Mouse (Mus musculus): Measurements from ENCODE around the gene Kctd11. TPM values are rescaled to one million over a fixed set of nuclear protein-coding genes. Genes with fewer than 3 reads are reported as not detected.

Kctd11 gene
- total RNA-seq, 1 experiment: 5.4 TPM

DNA sequence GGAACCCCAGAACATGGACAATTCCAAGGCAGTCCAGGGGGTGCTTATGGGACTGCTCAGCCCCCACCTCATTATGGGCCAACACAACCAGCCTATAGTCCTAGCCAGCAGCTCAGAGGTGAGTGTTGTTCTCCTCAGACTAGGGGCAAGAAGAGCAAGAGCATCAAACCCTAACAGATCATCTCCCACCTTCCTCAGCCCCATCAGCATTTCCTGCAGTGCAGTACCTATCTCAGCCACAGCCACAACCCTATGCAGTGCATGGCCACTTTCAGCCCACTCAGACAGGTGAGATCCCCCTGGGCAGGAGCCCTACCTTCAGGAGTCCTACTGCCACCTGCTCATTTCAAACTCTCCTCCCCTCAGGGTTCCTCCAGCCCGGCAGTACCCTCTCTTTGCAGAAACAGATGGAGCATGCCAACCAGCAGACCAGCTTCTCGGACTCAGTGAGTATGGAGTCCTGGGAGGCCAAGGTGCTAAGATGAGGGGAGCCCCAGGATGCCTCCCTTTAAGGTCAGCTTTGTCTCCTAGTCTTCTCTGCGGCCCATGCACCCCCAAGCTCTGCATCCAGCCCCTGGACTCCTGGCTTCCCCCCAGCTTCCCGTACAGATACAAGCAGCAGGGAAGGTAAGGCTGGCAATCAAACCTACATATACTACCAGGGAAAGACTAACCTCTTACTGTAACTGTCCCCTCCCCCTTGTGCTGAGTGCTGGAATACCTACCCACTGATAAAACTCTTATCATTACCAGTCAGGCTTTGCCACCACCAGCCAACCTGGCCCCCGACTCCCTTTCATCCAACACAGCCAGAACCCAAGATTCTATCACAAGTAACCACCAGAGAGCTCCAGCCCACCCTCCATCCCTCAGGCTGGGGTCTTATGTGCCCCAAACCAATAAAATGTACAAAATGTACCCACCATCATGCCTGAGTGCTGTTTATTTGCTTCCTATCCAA, 34.7 kb upstream of the Kctd11 start:
- TF ChIP-seq ZC3H11A (IDR thresholded peaks at IDR 0.05; ENCODE audit: borderline replicate concordance, low read depth, low read length): no peak
- TF ChIP-seq CHD2 (IDR thresholded peaks at IDR 0.05; ENCODE audit: low read depth, low read length): no peak
- TF ChIP-seq ZNF384 (IDR thresholded peaks at IDR 0.05; ENCODE audit: low read depth, low read length): no peak
- no peak for TF ChIP-seq MAFK (IDR thresholded peaks at IDR 0.05; ENCODE audit: insufficient read depth, low read depth, low read length)
- no peak for TF ChIP-seq HCFC1 (IDR thresholded peaks at IDR 0.05; ENCODE audit: borderline replicate concordance, insufficient read depth, low read length)
- Histone ChIP-seq H3K4me3 (ENCODE audit: insufficient read depth in 1 of 2, low read depth in 1 of 2, low read length in 2 of 2, poor library complexity in 1 of 2, severe bottlenecking in 1 of 2) (no peak overlapping the region), H3K4me1 (ENCODE audit: control insufficient read depth in 2 of 2, insufficient read depth in 2 of 2, low read length in 2 of 2, poor library complexity in 1 of 2) (peaks cover 0 to 17% of the 10 kb centered on the region in 2 experiments; a peak in 1 of 4 replicates), H3K9ac (ENCODE audit: insufficient read depth, low read depth, low read length, poor library complexity, severe bottlenecking) (no peak overlapping the region), H3K9me3 (ENCODE audit: control insufficient read depth, insufficient read depth, low read depth, low read length) (no peaks in the 10 kb centered on the region), H3K27ac (ENCODE audit: insufficient read depth, low read depth, low read length, poor library complexity, severe bottlenecking) (no peak overlapping the region), H3K36me3 (ENCODE audit: control insufficient read depth, insufficient read depth, low read length, poor library complexity, severe bottlenecking) (peaks cover 65% of the 10 kb centered on the region)
- in situ Hi-C loops (cut with MboI; ENCODE audit: low sequenced_read_pairs in 2 of 2, unreplicated experiment in 2 of 2): no loop called here
- DNase-seq (ENCODE audit: low read depth, low spot score): no peak

DNA sequence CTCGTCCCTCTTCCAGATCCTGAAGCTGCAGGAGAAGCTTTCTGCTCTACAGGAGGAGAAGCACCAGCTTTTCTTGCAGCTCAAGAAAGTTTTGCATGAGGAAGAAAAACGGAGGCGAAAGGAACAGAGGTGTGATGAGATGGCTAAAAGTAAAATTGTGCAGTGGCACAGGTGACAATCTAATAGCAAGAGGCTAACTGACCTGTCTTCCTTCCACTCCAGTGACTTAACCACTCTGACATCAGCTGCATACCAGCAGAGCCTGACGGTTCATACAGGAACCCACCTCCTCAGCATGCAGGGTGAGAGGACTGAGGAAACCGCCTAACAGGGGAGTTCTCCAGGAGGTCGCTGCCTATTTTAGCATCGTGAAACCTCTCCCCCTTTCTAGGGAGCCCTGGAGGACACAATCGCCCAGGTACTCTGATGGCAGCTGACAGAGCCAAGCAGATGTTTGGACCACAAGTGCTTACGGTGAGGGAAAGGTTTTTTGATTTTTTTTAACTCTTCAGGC, 33.8 kb upstream of the Kctd11 start:
- no peak overlapping the region for H3K9ac ChIP-seq (ENCODE audit: insufficient read depth, low read depth, low read length, poor library complexity, severe bottlenecking)
- peaks cover 0 to 17% of the 10 kb centered on the region in 2 experiments; a peak in 1 of 4 replicates for H3K4me1 ChIP-seq (ENCODE audit: control insufficient read depth in 2 of 2, insufficient read depth in 2 of 2, low read length in 2 of 2, poor library complexity in 1 of 2)
- H3K27ac ChIP-seq (ENCODE audit: insufficient read depth, low read depth, low read length, poor library complexity, severe bottlenecking): no peak overlapping the region
- no peak for TF ChIP-seq HCFC1 (IDR thresholded peaks at IDR 0.05; ENCODE audit: borderline replicate concordance, insufficient read depth, low read length)
- TF ChIP-seq MAFK (IDR thresholded peaks at IDR 0.05; ENCODE audit: insufficient read depth, low read depth, low read length): no peak
- TF ChIP-seq CHD2 (IDR thresholded peaks at IDR 0.05; ENCODE audit: low read depth, low read length): no peak
- no peak for TF ChIP-seq ZNF384 (IDR thresholded peaks at IDR 0.05; ENCODE audit: low read depth, low read length)
- TF ChIP-seq ZC3H11A (IDR thresholded peaks at IDR 0.05; ENCODE audit: borderline replicate concordance, low read depth, low read length): no peak
- H3K4me3 ChIP-seq (ENCODE audit: insufficient read depth in 1 of 2, low read depth in 1 of 2, low read length in 2 of 2, poor library complexity in 1 of 2, severe bottlenecking in 1 of 2): no peak overlapping the region
- no peak for DNase-seq (ENCODE audit: low read depth, low spot score)
- in situ Hi-C loops (cut with MboI; ENCODE audit: low sequenced_read_pairs in 2 of 2, unreplicated experiment in 2 of 2): no loop called here
- peaks cover 72% of the 10 kb centered on the region for H3K36me3 ChIP-seq (ENCODE audit: control insufficient read depth, insufficient read depth, low read length, poor library complexity, severe bottlenecking)
- no peaks in the 10 kb centered on the region for H3K9me3 ChIP-seq (ENCODE audit: control insufficient read depth, insufficient read depth, low read depth, low read length)

DNA sequence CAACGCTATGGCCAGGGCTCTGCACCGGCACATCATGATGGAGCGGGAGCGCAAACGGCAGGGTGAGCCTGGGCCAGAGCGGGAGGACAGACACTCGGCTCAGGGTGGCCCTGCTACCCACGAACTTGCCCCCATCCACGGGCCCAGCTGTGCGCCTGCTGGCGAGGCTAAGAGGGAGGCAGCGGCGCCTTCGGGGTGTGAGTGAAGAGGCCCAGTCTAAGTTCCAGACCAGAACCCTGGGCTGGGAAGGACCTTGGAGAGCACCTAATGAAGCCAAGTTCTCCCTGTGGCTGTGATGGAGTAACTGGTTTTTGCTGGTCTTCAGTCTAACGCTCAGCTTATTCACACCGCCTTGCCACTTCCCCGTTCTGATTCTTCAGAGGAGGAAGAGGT, 33.2 kb upstream of the Kctd11 start:
- H3K27ac ChIP-seq (ENCODE audit: insufficient read depth, low read depth, low read length, poor library complexity, severe bottlenecking): peak overlapping the region; percentile 81; the same call in 1 of the 2 replicates
- no peaks in the 10 kb centered on the region for H3K9me3 ChIP-seq (ENCODE audit: control insufficient read depth, insufficient read depth, low read depth, low read length)
- no peak for DNase-seq (ENCODE audit: low read depth, low spot score)
- in situ Hi-C loops (cut with MboI; ENCODE audit: low sequenced_read_pairs in 2 of 2, unreplicated experiment in 2 of 2): no loop called here
- peaks cover 0 to 15% of the 10 kb centered on the region in 2 experiments; a peak in 1 of 4 replicates for H3K4me1 ChIP-seq (ENCODE audit: control insufficient read depth in 2 of 2, insufficient read depth in 2 of 2, low read length in 2 of 2, poor library complexity in 1 of 2)
- peaks cover 68% of the 10 kb centered on the region for H3K36me3 ChIP-seq (ENCODE audit: control insufficient read depth, insufficient read depth, low read length, poor library complexity, severe bottlenecking)
- peak overlapping the region; percentile 82 for H3K9ac ChIP-seq (ENCODE audit: insufficient read depth, low read depth, low read length, poor library complexity, severe bottlenecking)
- H3K4me3 ChIP-seq (ENCODE audit: insufficient read depth in 1 of 2, low read depth in 1 of 2, low read length in 2 of 2, poor library complexity in 1 of 2, severe bottlenecking in 1 of 2): peak overlapping the region; percentile 80 to 87
- no peak for TF ChIP-seq HCFC1 (IDR thresholded peaks at IDR 0.05; ENCODE audit: borderline replicate concordance, insufficient read depth, low read length)
- 0 out of 2 replicates have a peak, but pooled peaks have one; percentile 12 for TF ChIP-seq CHD2 (IDR thresholded peaks at IDR 0.05; ENCODE audit: low read depth, low read length)

DNA sequence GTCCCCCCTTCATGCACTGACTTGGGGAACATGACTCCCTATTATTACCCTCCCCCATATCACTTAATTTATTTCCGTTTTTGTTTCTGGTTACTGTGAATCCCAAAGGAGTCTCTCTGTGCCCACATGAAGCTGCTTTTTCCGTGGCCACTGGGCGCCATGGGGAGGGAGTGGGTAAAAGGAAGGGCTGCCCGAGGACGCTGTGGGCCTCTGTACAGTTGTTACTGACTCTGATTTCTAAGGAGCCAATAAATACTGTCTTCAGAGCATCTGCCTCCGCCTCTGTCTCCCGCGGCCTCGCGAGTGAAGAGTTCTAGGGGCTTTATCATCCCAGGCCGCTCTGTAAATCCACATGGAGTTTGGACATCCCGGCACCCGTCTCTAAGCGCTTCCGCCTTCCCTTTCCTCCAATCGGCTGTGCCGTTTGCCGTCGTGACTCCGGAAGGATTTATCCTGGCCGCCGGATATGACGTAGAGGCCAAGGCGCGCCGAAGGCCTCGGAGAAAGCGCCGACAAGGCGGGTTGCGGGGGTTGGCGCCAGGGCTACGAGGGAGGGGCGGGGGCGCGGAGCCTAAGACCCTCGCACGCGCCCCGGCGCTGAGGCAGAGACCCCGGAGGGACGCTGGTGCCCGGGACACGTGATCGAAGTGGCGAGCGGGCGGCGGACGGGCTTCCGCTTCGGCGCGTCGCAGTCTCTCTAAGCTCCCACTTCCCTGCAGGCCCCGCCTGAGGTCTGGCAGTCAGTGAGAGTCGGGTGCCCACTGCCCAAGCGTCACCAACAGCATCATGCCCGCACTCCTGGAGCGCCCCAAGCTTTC, 32.6 kb upstream of the Kctd11 start, which contains the start of gene Gps2:
TSS of gene Gps2 (plus strand) at position 335 of the 818 bp plus-strand sequence.
- Histone ChIP-seq H3K4me3 (ENCODE audit: insufficient read depth in 1 of 2, low read depth in 1 of 2, low read length in 2 of 2, poor library complexity in 1 of 2, severe bottlenecking in 1 of 2) (peak within 1 kb of the TSS; percentile 80 to 87), H3K4me1 (ENCODE audit: control insufficient read depth in 2 of 2, insufficient read depth in 2 of 2, low read length in 2 of 2, poor library complexity in 1 of 2) (peaks cover 0 to 11% of the 10 kb centered on the region in 2 experiments; a peak in 1 of 4 replicates), H3K9me3 (ENCODE audit: control insufficient read depth, insufficient read depth, low read depth, low read length) (no peaks in the 10 kb centered on the region), H3K9ac (ENCODE audit: insufficient read depth, low read depth, low read length, poor library complexity, severe bottlenecking) (peak within 1 kb of the TSS; percentile 82), H3K36me3 (ENCODE audit: control insufficient read depth, insufficient read depth, low read length, poor library complexity, severe bottlenecking) (peaks cover 67% of the 10 kb centered on the region), H3K27ac (ENCODE audit: insufficient read depth, low read depth, low read length, poor library complexity, severe bottlenecking) (peak within 1 kb of the TSS; percentile 81)
- DNase-seq (ENCODE audit: low read depth, low spot score): peak; percentile 92
- in situ Hi-C loops (cut with MboI; ENCODE audit: low sequenced_read_pairs in 2 of 2, unreplicated experiment in 2 of 2): no loop called here
- TF ChIP-seq ZC3H11A (IDR thresholded peaks at IDR 0.05; ENCODE audit: borderline replicate concordance, low read depth, low read length): no peak
- TF ChIP-seq ZNF384 (IDR thresholded peaks at IDR 0.05; ENCODE audit: low read depth, low read length): no peak
- TF ChIP-seq CHD2 (IDR thresholded peaks at IDR 0.05; ENCODE audit: low read depth, low read length): peak; percentile 93
- TF ChIP-seq HCFC1 (IDR thresholded peaks at IDR 0.05; ENCODE audit: borderline replicate concordance, insufficient read depth, low read length): peak; percentile 81
- TF ChIP-seq MAFK (IDR thresholded peaks at IDR 0.05; ENCODE audit: insufficient read depth, low read depth, low read length): no peak

All from ES-E14 (cell line).